Mouse (Mus musculus) olfactory bulb, adult 2 months (tissue): ENCODE measurements around the gene Creb3l1.

Experiments
- CTCF ChIP-seq: fragments of 200-500 bp; IDR thresholded peaks from 2 replicates; pipeline ENCODE4 v1.5.1; 2012; ENCODE audit warnings: low read depth, mild to moderate bottlenecking, low read length, moderate library complexity; ENCODE audit not compliant: insufficient read depth
- POLR2A ChIP-seq: fragments of 200-500 bp; IDR thresholded peaks from 2 replicates; pipeline ENCODE4 v1.6.1; 2012; ENCODE audit warnings: mild to moderate bottlenecking, low read depth, low read length, moderate library complexity; ENCODE audit not compliant: insufficient read depth

GRCm38 (mm10) chr2:92034273-92034672, 10.0 kb upstream of the Creb3l1 start:
- no peak for TF ChIP-seq CTCF
- no peak for TF ChIP-seq POLR2A
